Mouse (Mus musculus): Measurements from ENCODE around the gene Erbb2. TPM values are rescaled to one million over a fixed set of nuclear protein-coding genes. Genes with fewer than 3 reads are reported as not detected.

Gene Erbb2
- total RNA-seq, 1 experiment = 13.2 TPM

GRCm38 (mm10) chr11:98475630-98476433, 63.6 kb downstream of the Erbb2 start:
- in situ Hi-C loops (cut with MboI; ENCODE audit: low sequenced_read_pairs in 2 of 2, unreplicated experiment in 2 of 2) = no loop called here
- Histone ChIP-seq H3K36me3 (ENCODE audit: control insufficient read depth, insufficient read depth, low read length, poor library complexity, severe bottlenecking) (no peaks in the 10 kb centered on the region), H3K9me3 (ENCODE audit: control insufficient read depth, insufficient read depth, low read depth, low read length) (no peaks in the 10 kb centered on the region), H3K4me3 (ENCODE audit: insufficient read depth in 1 of 2, low read depth in 1 of 2, low read length in 2 of 2, poor library complexity in 1 of 2, severe bottlenecking in 1 of 2) (no peak overlapping the region), H3K4me1 (ENCODE audit: control insufficient read depth in 2 of 2, insufficient read depth in 2 of 2, low read length in 2 of 2, poor library complexity in 1 of 2) (peaks cover 0 to 5% of the 10 kb centered on the region in 2 experiments; a peak in 1 of 4 replicates), H3K27ac (ENCODE audit: insufficient read depth, low read depth, low read length, poor library complexity, severe bottlenecking) (no peak overlapping the region), H3K9ac (ENCODE audit: insufficient read depth, low read depth, low read length, poor library complexity, severe bottlenecking) (no peak overlapping the region)
- TF ChIP-seq ZNF384 (IDR thresholded peaks at IDR 0.05; ENCODE audit: low read depth, low read length) (no peak), MAFK (IDR thresholded peaks at IDR 0.05; ENCODE audit: insufficient read depth, low read depth, low read length) (no peak), ZC3H11A (IDR thresholded peaks at IDR 0.05; ENCODE audit: borderline replicate concordance, low read depth, low read length) (no peak), CHD2 (IDR thresholded peaks at IDR 0.05; ENCODE audit: low read depth, low read length) (no peak), HCFC1 (IDR thresholded peaks at IDR 0.05; ENCODE audit: borderline replicate concordance, insufficient read depth, low read length) (no peak)
- no peak for DNase-seq (ENCODE audit: low read depth, low spot score)

GRCm38 (mm10) chr11:98476434-98476807, 64.2 kb downstream of the Erbb2 start:
- TF ChIP-seq HCFC1 (IDR thresholded peaks at IDR 0.05; ENCODE audit: borderline replicate concordance, insufficient read depth, low read length) = no peak
- no peak for TF ChIP-seq ZNF384 (IDR thresholded peaks at IDR 0.05; ENCODE audit: low read depth, low read length)
- no peak for TF ChIP-seq MAFK (IDR thresholded peaks at IDR 0.05; ENCODE audit: insufficient read depth, low read depth, low read length)
- no peak for TF ChIP-seq ZC3H11A (IDR thresholded peaks at IDR 0.05; ENCODE audit: borderline replicate concordance, low read depth, low read length)
- TF ChIP-seq CHD2 (IDR thresholded peaks at IDR 0.05; ENCODE audit: low read depth, low read length) = no peak
- Histone ChIP-seq H3K36me3 (ENCODE audit: control insufficient read depth, insufficient read depth, low read length, poor library complexity, severe bottlenecking) (no peaks in the 10 kb centered on the region), H3K9ac (ENCODE audit: insufficient read depth, low read depth, low read length, poor library complexity, severe bottlenecking) (no peak overlapping the region), H3K27ac (ENCODE audit: insufficient read depth, low read depth, low read length, poor library complexity, severe bottlenecking) (no peak overlapping the region), H3K4me3 (ENCODE audit: insufficient read depth in 1 of 2, low read depth in 1 of 2, low read length in 2 of 2, poor library complexity in 1 of 2, severe bottlenecking in 1 of 2) (no peak overlapping the region), H3K4me1 (ENCODE audit: control insufficient read depth in 2 of 2, insufficient read depth in 2 of 2, low read length in 2 of 2, poor library complexity in 1 of 2) (peaks cover 0 to 5% of the 10 kb centered on the region in 2 experiments; a peak in 1 of 4 replicates), H3K9me3 (ENCODE audit: control insufficient read depth, insufficient read depth, low read depth, low read length) (no peaks in the 10 kb centered on the region)
- no peak for DNase-seq (ENCODE audit: low read depth, low spot score)
- in situ Hi-C loops (cut with MboI; ENCODE audit: low sequenced_read_pairs in 2 of 2, unreplicated experiment in 2 of 2) = no loop called here

GRCm38 (mm10) chr11:98477011-98477701, 64.9 kb downstream of the Erbb2 start:
- H3K9me3 ChIP-seq (ENCODE audit: control insufficient read depth, insufficient read depth, low read depth, low read length) = no peaks in the 10 kb centered on the region
- TF ChIP-seq MAFK (IDR thresholded peaks at IDR 0.05; ENCODE audit: insufficient read depth, low read depth, low read length) = no peak
- no peak for TF ChIP-seq ZNF384 (IDR thresholded peaks at IDR 0.05; ENCODE audit: low read depth, low read length)
- no peak for TF ChIP-seq HCFC1 (IDR thresholded peaks at IDR 0.05; ENCODE audit: borderline replicate concordance, insufficient read depth, low read length)
- no peak for TF ChIP-seq CHD2 (IDR thresholded peaks at IDR 0.05; ENCODE audit: low read depth, low read length)
- TF ChIP-seq ZC3H11A (IDR thresholded peaks at IDR 0.05; ENCODE audit: borderline replicate concordance, low read depth, low read length) = no peak
- H3K4me1 ChIP-seq (ENCODE audit: control insufficient read depth in 2 of 2, insufficient read depth in 2 of 2, low read length in 2 of 2, poor library complexity in 1 of 2) = peaks cover 0 to 5% of the 10 kb centered on the region in 2 experiments; a peak in 1 of 4 replicates
- in situ Hi-C loops (cut with MboI; ENCODE audit: low sequenced_read_pairs in 2 of 2, unreplicated experiment in 2 of 2) = no loop called here
- H3K4me3 ChIP-seq (ENCODE audit: insufficient read depth in 1 of 2, low read depth in 1 of 2, low read length in 2 of 2, poor library complexity in 1 of 2, severe bottlenecking in 1 of 2) = no peak overlapping the region
- H3K27ac ChIP-seq (ENCODE audit: insufficient read depth, low read depth, low read length, poor library complexity, severe bottlenecking) = no peak overlapping the region
- H3K9ac ChIP-seq (ENCODE audit: insufficient read depth, low read depth, low read length, poor library complexity, severe bottlenecking) = no peak overlapping the region
- no peaks in the 10 kb centered on the region for H3K36me3 ChIP-seq (ENCODE audit: control insufficient read depth, insufficient read depth, low read length, poor library complexity, severe bottlenecking)
- no peak for DNase-seq (ENCODE audit: low read depth, low spot score)

GRCm38 (mm10) chr11:98479026-98479939, 67.0 kb downstream of the Erbb2 start:
- TF ChIP-seq HCFC1 (IDR thresholded peaks at IDR 0.05; ENCODE audit: borderline replicate concordance, insufficient read depth, low read length) (no peak), ZC3H11A (IDR thresholded peaks at IDR 0.05; ENCODE audit: borderline replicate concordance, low read depth, low read length) (no peak), CHD2 (IDR thresholded peaks at IDR 0.05; ENCODE audit: low read depth, low read length) (no peak), ZNF384 (IDR thresholded peaks at IDR 0.05; ENCODE audit: low read depth, low read length) (no peak), MAFK (IDR thresholded peaks at IDR 0.05; ENCODE audit: insufficient read depth, low read depth, low read length) (no peak)

More at GRCm38 (mm10) chr11:98479026-98479939, 67.0 kb downstream of the Erbb2 start:
- Histone ChIP-seq H3K27ac (ENCODE audit: insufficient read depth, low read depth, low read length, poor library complexity, severe bottlenecking) (no peak overlapping the region), H3K4me1 (ENCODE audit: control insufficient read depth in 2 of 2, insufficient read depth in 2 of 2, low read length in 2 of 2, poor library complexity in 1 of 2) (no peaks in the 10 kb centered on the region; a peak in 1 of 4 replicates), H3K9ac (ENCODE audit: insufficient read depth, low read depth, low read length, poor library complexity, severe bottlenecking) (no peak overlapping the region), H3K4me3 (ENCODE audit: insufficient read depth in 1 of 2, low read depth in 1 of 2, low read length in 2 of 2, poor library complexity in 1 of 2, severe bottlenecking in 1 of 2) (no peak overlapping the region), H3K36me3 (ENCODE audit: control insufficient read depth, insufficient read depth, low read length, poor library complexity, severe bottlenecking) (no peaks in the 10 kb centered on the region), H3K9me3 (ENCODE audit: control insufficient read depth, insufficient read depth, low read depth, low read length) (no peaks in the 10 kb centered on the region)
- no peak for DNase-seq (ENCODE audit: low read depth, low spot score)
- in situ Hi-C loops (cut with MboI; ENCODE audit: low sequenced_read_pairs in 2 of 2, unreplicated experiment in 2 of 2) = no loop called here
